Mouse (Mus musculus) thymus, postnatal 10 days (tissue): Measurements from ENCODE around the gene Ache.

Experiments used
- DNase-seq, 2 experiments: peaks; one replicate each; pipeline ENCODE4 v3.0.0; 2021; ENCODE audit warnings: low spot score in 2 of 2

Ache gene

DNA sequence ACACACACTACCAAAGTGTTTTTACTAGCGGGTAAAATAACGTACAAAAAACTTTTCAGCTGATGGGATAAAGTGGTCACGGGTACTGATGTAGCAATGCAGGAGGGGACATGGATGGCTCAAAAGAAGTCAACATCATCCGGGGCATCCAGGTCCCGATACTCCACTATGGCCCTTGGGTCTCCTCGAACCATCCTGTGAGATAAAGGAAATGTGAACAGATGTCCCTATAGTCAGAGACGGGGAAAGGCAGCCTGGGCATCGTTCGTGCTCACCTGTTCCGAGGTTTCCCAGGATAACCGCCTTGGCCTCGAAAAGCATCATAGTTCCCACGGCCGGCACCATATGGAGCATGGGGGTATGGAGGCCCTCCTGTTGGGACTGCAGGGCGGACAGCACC lies 8.4 kb downstream of the Ache start:
- no peak for DNase-seq

GRCm38 (mm10) chr5:137297126-137297525 lies 9.8 kb downstream of the Ache start:
- no peak for DNase-seq

GRCm38 (mm10) chr5:137299240-137299639 lies 11.9 kb downstream of the Ache start:
- DNase-seq, result no peak

GRCm38 (mm10) chr5:137301253-137301652 lies 13.9 kb downstream of the Ache start:
- DNase-seq, result no peak

DNA sequence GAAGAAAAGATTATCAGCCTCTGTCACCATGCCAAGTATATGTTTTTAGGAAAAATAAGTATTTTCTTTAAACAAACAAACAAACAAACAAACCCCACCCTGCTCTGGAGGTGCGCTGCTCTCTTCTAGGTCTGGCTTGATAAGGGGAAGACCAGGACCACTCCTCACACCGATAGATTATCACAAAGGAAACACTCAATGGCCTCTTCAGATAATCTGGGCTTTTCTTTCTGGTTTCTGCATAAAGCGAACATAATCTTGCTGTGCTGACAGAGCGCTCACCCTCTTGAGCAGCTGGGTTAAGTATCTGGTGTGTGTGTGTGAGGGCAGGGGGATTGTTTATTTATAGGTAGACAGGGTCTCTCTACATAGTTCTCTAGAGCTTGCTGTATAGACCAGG lies 16.3 kb downstream of the Ache start:
- DNase-seq, result no peak

DNA sequence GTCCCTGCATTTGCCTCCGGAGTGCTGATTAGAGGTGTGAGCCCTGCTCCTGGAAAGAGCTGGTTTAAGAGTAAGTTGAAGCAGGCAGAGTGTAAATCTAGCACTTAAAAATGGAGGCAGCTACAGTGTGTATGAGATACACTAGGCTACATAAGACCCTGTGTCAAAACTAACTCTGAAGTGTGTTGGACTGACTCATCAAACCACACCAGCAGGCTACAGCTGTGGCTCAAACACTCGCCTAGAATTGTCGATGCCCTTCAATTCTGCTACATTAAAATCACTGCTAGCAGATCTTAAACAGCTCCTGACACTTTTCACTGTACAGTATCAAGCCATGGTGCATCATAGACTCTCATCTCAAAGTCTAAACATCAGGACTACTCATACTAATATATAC lies 16.8 kb downstream of the Ache start:
- no peak for DNase-seq

DNA sequence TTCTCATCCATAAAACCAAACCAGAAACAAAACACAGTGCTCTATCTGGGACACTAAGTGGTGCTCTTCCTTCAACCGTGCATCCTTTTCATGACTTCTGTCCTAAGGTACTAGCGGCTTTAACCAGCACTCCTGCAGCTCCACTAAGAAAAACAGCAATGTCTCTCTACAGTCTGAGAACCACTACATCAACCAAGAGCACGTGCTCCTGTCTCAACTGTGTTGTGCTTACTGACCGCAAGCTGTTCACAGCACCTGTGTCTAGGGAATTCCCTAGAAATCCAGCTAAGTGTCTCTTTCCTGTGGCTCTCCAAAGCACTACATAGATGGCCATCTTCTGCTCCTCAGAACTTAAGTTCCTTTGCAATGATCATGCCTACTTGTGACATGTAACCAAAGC lies 17.5 kb downstream of the Ache start:
- DNase-seq, result no peak

DNA sequence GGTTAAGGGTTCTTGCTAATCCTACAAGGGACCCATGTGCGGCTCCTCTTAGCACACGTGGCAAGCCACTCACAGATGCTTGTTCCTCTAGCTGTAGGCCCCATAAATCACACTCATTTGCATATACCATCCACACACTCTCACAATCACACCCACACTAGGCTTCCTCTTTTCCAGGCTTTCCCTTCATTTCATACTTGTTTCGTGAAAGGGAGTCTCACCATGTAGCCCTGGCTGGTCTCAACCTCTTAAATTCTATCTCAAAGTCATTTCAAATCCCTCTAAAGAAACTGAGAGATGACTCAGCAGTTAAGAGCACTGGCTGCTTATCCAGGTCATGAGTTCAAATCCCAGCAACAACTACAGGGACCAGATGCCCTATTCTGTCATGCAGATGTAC lies 18.5 kb downstream of the Ache start:
- no peak for DNase-seq

GRCm38 (mm10) chr5:137306439-137307005 lies 19.2 kb downstream of the Ache start:
- DNase-seq, result no peak

- peak; percentile 88 to 90 for DNase-seq
Observed at GRCm38 (mm10) chr5:137307071-137307912, 20.0 kb downstream of the Ache start, which contains the start of gene Srrt. Srrt (minus strand) TSS chr5:137307674.

- DNase-seq, result no peak
Observed at GRCm38 (mm10) chr5:137308356-137308755, 21.0 kb downstream of the Ache start.

DNA sequence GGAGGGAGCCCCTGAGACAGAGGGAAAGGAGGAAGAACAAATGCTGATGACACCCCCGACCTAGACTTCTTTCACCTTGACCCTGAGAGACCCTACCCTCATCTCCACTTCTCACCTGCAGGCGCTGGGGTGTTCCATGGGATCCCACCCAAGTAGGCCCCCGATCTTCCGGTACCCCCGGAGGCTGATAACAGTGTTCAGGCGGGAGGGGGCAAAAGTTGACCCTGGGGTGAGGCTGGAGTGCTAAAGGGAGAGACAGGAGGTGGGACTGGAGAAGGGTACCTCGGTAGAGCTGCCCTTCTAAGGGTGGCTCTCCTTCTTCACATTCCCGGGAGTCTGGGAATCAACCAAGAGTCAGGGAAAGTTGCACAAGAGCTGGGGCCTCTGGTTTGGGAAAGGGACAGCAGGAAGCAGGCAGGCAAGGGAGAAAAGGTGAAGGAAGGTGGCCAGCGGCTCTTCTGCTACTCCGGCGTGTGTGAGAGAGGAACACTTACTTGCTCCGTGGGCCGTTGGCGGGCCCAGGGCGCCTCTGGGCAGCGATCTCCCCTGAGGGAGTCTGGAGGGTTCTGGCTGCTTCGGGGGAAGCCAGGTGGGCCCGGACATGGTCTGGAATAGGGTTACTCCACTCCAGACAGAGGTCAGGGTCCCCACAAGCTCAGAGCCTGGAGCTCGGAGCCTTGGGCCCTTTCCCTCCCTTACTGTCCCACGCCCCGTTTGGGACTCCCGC lies 26.3 kb downstream of the Ache start:
- no peak for DNase-seq

- DNase-seq, result no peak
Observed at GRCm38 (mm10) chr5:137314193-137315083, 27.1 kb downstream of the Ache start, which contains the start of gene Trip6. Trip6 (minus strand) TSS chr5:137314404.

DNA sequence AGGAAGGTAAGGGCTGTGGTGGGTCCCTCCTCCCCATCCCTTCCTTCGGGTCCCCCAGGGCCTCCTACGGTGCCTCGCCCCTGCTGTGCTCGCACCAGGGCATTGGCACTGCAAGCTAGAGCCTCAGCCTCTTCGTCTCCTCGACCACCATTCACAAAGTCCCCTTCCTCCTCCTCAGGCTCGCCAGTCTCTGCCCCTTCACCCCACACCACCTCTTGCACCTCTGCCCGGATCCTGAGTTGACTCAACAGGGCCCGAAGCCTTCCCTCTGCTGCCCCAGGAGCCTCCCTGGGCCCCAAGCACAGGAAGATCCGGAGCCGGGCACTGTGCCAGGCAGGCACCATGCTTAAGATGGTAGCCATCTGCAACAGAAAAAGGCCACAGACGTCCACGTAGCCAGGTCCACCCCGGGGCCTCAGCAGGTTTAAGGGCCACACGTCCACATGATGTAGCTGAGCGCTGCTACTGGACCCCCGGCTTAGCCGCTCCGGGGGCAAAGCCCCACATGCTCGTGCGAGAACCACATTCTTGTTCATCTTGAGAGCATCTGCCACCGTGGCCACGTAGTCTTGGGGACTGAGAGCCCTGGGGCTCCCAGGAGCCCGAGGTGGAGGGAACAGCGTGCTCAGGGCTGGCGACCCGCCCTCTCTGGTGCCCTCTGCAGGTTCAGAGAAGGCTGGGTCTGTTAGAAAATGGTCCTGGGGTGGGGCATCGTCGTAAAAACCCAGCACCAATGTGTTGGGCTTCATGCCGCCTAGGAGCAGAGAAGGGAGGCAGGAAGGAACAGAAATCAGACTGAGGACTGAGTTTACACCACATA lies 28.0 kb downstream of the Ache start:
- peak in 1 of 2 experiments; percentile 56 for DNase-seq

GRCm38 (mm10) chr5:137317361-137317760 lies 30.0 kb downstream of the Ache start:
- no peak for DNase-seq

GRCm38 (mm10) chr5:137318570-137318969 lies 31.3 kb downstream of the Ache start:
- no peak for DNase-seq

GRCm38 (mm10) chr5:137320996-137321395 lies 33.7 kb downstream of the Ache start:
- no peak for DNase-seq

DNA sequence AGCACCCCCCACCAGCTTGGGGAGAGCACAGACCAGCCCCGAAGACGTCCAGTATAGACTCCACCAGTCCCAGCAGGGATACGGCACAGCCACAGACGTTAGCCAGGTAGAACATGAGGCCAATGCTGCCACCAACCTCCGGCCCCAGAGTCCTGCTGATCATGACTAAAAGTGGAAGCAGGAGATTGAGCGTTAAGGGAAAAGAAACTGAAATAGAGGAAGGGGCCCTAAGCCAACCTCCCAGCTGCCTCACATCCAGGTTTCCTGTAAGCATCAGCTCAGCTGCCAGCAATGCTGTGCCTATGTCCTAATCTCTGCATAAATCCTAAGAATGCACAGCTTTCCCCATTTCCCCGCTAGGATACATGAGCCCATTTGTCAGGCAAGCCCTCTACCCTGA lies 43.6 kb downstream of the Ache start:
- no peak for DNase-seq

- no peak for DNase-seq
Observed at GRCm38 (mm10) chr5:137332857-137333511, 45.7 kb downstream of the Ache start.

DNA sequence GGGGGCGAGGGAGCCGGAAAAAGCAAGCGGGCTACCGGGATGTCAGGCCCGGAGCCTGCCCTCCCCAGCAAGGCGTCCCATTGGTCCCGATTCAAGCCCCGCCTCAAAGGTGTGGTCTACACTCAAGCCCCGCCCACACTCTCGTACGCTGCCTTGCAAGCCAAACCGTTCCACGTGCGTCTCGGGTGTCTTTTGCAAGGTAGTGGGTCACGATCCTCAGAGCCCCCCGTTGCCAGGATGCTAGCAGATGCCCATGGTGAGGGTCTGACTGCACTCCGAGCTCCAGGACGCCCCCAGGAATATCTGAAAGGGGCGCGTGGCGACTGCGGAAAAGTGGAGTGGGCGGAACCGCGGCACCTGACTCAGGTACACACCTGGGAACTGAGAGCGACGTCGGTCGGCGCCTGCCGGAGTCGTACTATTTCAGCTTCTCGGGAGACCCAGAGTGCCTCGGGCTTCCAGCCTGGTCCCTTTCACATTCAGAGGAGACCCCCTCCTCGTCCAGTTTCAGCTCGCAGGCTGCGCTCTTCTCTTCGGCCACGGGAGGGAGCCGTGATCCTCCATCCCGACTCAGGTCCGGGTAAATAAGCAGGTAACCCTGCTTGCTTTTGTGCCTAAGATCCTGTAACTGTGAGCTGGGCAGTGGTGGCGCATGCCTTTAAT lies 46.3 kb downstream of the Ache start, which contains the start of gene Slc12a9:
Gene Slc12a9, minus strand, starts transcription at position 86 of the 663 bp plus-strand sequence.
- DNase-seq, result peak; percentile 95
